Mouse (Mus musculus) urinary bladder, postnatal 14 days (tissue): ENCODE results near the gene Kcnd3.

ENCODE experiments used
- DNase-seq: peaks from one replicate; pipeline ENCODE4 v3.0.0; 2021; ENCODE audit warnings: low spot score

Gene Kcnd3

GRCm38 (mm10) chr3:105528860-105529259, 76.7 kb downstream of the Kcnd3 start:
- no peak for DNase-seq

GRCm38 (mm10) chr3:105529700-105530099, 77.6 kb downstream of the Kcnd3 start:
- no peak for DNase-seq

- DNase-seq: no peak
Observed at GRCm38 (mm10) chr3:105530363-105531130, 78.4 kb downstream of the Kcnd3 start.

- DNase-seq: no peak
Observed at GRCm38 (mm10) chr3:105538406-105538805, 86.3 kb downstream of the Kcnd3 start.

GRCm38 (mm10) chr3:105538819-105539607, 86.9 kb downstream of the Kcnd3 start:
- DNase-seq: no peak

GRCm38 (mm10) chr3:105542741-105543140, 90.6 kb downstream of the Kcnd3 start:
- DNase-seq: no peak

- no peak for DNase-seq
Observed at GRCm38 (mm10) chr3:105544106-105544505, 92.0 kb downstream of the Kcnd3 start.

GRCm38 (mm10) chr3:105546611-105547071, 94.5 kb downstream of the Kcnd3 start:
- no peak for DNase-seq

- no peak for DNase-seq
Observed at GRCm38 (mm10) chr3:105548074-105548771, 96.1 kb downstream of the Kcnd3 start.

- no peak for DNase-seq
Observed at GRCm38 (mm10) chr3:105559456-105559855, 107.3 kb downstream of the Kcnd3 start.

GRCm38 (mm10) chr3:105566973-105567372, 114.8 kb downstream of the Kcnd3 start:
- DNase-seq: no peak

- no peak for DNase-seq
Observed at GRCm38 (mm10) chr3:105567472-105567871, 115.3 kb downstream of the Kcnd3 start.

- DNase-seq: no peak
Observed at GRCm38 (mm10) chr3:105568403-105568802, 116.3 kb downstream of the Kcnd3 start.

- DNase-seq: no peak
Observed at GRCm38 (mm10) chr3:105568851-105569250, 116.7 kb downstream of the Kcnd3 start.

GRCm38 (mm10) chr3:105569310-105569752, 117.2 kb downstream of the Kcnd3 start:
- DNase-seq: no peak

- no peak for DNase-seq
Observed at GRCm38 (mm10) chr3:105569950-105570349, 117.8 kb downstream of the Kcnd3 start.

- DNase-seq: no peak
Observed at GRCm38 (mm10) chr3:105570818-105571217, 118.7 kb downstream of the Kcnd3 start.

GRCm38 (mm10) chr3:105571944-105572343, 119.8 kb downstream of the Kcnd3 start:
- DNase-seq: no peak

GRCm38 (mm10) chr3:105573156-105573555, 121.0 kb downstream of the Kcnd3 start:
- no peak for DNase-seq

- DNase-seq: no peak
Observed at GRCm38 (mm10) chr3:105578320-105578719, 126.2 kb downstream of the Kcnd3 start.

GRCm38 (mm10) chr3:105581119-105581518, 129.0 kb downstream of the Kcnd3 start:
- DNase-seq: no peak

- DNase-seq: no peak
Observed at GRCm38 (mm10) chr3:105585734-105586159, 133.6 kb downstream of the Kcnd3 start.
